Mouse (Mus musculus) cerebral cortex, adult 2 months (tissue): ENCODE results near the gene Art3.

ENCODE experiments used
- WGBS: fragments of 180-500 bp; shearing (Covaris S2); methylation state at CpG from one replicate; pipeline ENCODE4 v1.1.7; 2018; 5-methylcytosine and 5-hydroxymethylcytosine counted together

Art3 gene

GRCm38 (mm10) chr5:92331635-92332338, at the start of gene Art3:
Gene Art3 (plus strand): TSS chr5:92331827.
- WGBS, result 86% methylated on average over 17 of the region's 17 CpGs

- 63% methylated on average over 4 of the region's 4 CpGs for WGBS
Measured at GRCm38 (mm10) chr5:92282571-92282970, 49.1 kb upstream of the Art3 start.

- WGBS, result 77% methylated on average over 3 of the region's 3 CpGs
Measured at GRCm38 (mm10) chr5:92283107-92283506, 48.5 kb upstream of the Art3 start.

- 88% methylated on average over 6 of the region's 6 CpGs for WGBS
Measured at GRCm38 (mm10) chr5:92287840-92288239, 43.8 kb upstream of the Art3 start.

DNA sequence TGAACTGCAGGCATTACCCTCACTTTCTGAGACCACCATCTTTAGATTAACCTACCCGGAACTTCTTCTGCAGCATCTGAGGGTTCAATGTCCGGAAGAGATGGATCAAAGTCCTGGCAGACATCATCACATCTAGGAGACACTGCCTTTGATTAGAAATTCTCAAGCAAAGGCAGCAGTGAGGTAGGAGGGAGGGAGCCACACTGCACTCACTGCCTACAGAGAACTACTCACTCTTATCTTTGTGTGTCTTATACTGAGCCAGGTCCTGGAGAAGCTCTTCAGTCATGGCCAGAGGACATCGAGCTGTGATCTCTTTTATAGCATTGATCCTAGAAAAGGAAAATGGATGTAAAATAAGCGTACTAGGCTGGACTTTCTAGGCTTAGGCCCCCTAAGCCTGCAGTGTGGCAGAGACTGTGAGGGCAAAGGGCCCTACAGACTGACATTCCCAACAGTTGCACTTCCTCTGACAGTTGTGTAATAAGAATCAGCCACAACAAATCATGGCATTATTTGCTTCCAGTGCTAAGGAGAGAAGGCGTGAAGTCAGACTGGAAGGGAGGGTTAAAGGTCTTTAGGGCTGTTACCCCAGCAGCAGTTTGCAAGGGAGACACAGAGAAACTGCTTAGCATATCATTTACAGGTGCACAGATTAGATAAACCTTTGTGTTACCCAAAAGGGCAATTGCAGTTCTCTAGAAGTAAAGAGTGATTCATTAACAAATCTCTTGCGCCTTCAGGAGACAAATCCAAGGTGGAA, 39.8 kb upstream of the Art3 start:
- 96% methylated on average over 6 of the region's 6 CpGs for WGBS

- WGBS, result 69% methylated on average over 2 of the region's 2 CpGs
Measured at GRCm38 (mm10) chr5:92294525-92294924, 37.1 kb upstream of the Art3 start.

DNA sequence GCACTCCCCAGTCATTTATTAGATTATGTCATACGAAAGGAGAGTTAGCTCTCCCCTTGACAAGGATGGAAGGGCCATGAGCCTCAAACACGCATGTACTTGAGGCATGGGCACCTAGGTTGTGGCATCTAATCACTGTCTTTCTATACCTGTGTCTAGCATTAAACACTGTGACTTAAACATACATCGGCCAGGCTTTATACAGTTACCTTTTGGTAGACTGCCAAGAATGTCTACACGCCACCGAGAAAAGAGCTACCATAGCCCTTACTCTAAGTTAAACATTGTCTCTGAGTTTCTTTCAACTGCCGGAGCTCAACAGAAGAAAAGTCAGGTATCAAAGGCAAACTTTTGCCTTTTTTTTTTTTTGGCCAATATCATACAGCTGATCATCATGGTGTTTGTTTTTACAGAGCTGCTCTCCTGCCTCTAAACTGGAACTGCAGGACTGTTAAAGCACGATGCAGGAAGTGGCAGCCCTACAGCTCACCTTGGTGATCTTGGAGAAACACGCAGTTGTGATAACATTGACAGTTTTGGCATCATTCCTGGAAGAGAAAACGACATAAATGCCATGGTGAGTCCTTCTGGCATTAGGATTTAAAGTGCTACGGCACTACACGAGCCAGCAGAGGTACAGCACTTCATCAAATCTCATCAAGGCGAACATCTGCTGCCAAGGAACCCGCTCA, 29.3 kb upstream of the Art3 start:
- WGBS, result 73% methylated on average over 13 of the region's 13 CpGs

DNA sequence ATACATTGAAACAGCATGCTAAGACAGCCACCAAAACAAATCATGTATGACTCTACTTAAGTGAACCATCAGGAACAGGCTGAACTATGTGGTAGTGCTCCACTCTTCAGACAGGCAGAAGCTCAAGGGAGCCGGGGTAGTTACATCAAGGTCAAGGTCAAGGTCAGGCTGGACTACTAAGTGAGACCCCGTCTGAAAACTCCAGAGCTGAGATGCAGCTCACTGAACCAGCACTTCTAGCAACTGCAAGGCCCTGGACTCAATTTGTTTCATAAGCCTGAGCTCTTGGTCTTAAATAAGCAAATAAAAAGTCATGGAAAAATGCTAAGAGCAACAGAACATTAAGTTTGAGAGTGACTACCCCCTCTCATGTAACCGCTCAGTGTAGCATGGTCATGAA, 27.3 kb upstream of the Art3 start:
- WGBS, result 90% methylated on average over 3 of the region's 3 CpGs

- 3% methylated on average over 41 of the region's 41 CpGs for WGBS
Measured at GRCm38 (mm10) chr5:92309681-92310511, 21.7 kb upstream of the Art3 start, which contains the start of gene Sdad1. Gene Sdad1 (minus strand): TSS chr5:92310479.

DNA sequence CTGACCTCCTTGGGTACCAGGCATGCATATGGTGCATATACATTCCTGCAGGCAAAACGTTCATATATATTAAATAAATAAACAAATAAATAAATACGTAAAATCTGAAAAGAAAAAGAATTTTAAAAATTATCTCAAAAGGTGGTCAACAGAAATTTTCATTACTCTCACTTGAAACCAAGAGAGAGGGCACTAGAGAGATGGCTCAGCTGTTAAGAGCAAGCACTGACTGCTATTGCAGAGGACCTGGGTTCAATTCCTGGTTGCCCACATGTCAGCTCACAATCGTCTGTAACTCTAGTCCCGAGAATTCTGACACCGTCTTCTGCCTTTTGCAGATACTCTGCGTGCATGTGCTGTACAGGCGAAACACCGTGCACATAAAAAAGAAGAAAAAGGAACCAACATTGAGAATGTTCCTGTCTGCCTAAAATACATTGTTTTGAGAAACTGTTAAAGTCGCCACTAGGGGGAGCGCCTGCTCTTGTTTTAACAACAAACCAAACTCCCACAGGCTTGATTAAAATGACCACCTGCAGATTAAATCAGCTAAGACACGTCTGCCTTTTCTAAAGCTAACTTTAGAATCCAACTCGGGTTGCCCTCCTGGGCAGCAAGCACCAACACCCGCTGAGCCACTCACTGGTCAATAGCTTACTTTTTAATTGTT, 19.4 kb upstream of the Art3 start:
- 11% methylated on average over 13 of the region's 13 CpGs for WGBS

- 81% methylated on average over 7 of the region's 7 CpGs for WGBS
Measured at GRCm38 (mm10) chr5:92313776-92314175, 17.9 kb upstream of the Art3 start.

GRCm38 (mm10) chr5:92318119-92318518, 13.5 kb upstream of the Art3 start:
- 86% methylated on average over 7 of the region's 7 CpGs for WGBS

DNA sequence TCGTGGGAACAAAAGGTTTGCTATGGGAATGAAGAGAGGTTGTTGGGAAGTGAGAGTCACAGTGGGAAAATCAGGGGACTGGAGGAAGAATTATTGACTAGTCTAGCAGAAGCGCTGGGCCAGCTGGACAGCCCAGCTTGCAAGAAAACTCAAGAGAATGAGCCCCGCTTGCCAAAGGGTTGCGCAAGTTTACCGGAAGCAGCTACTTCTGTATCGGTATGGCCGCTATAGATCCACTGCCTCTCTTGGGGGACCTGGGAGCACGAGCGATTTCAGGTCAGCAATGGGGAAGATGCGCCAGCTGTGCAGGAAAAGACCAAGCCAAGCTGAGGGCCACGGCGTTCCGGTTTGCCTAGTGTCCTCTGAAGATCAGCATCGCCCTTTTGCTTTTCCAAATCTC, 13.0 kb upstream of the Art3 start:
- 87% methylated on average over 14 of the region's 14 CpGs for WGBS

DNA sequence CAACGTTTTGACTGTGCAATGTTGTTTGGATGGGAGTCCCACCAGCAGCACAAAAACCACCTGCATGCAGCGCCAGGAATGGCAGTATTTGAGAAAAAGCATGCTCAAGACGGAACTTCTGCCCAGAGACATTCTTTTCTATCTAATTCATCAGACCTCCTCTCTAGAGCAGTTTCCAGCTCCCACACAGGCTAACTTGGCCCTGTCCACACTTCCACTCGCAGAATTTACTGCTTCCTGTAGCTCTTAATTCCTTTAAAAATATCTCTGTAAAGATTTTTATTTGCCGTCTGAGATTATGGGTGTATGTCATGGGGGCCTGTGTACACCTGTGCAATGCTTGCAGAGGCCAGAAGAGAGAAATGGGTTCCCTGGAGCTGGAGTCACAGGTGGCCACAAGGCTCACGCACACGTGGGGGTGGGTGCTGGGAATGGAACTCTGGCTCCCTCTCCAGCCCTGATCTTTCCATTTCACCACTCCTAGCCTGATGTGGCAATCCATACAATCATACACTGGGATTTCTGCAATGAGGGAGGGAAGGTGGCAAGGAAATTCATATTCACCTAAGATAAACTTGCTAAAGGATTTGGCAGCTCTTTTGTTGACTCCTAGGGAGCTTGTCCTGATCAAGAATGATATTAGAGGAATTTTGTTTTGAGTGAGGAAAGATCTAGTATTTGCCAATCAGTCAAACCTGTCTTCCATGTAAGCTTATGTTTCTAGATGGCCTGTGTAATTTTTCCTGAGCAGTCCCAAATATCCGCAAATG, 9.8 kb upstream of the Art3 start:
- 68% methylated on average over 8 of the region's 8 CpGs for WGBS

DNA sequence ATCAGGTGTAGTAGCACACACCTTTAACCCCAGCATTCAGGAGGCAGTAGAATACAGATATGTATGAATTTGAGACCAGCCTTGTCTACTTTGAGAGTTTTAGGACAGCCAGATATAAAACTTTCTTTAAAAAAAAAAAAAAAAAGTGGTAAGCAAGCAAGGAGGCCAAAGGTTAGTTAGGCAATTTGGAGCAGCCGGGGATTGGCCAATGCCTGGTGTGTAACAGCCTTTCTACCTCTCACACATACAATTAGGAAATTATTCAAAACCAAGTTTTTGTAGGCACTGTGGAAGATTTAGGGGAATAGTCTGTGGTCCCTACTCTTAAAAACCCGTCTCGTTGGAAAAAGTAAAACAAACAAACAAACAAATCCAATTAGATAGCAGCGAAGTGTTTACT, 9.0 kb upstream of the Art3 start:
- 96% methylated on average over 4 of the region's 4 CpGs for whole genome bisulfite sequencing

DNA sequence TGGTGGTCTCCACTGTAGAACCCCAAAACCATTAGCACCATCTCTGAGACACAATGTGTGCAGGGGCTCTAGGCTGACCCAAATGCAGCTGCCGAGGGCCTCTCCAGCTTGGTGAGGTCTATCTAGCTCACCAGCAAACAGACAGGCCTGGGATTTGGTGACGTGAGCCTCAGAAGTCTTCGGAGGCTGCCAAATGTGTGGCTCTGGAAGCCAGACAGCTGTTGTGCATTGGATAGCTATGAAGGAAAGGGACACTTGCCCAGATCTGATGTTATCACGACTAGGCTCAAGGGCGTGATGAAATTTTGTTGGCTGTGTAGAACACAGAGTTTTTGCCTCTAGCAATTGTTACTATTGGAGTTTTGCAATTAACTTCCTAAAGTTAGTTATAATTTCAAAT, 8.4 kb upstream of the Art3 start:
- WGBS, result 70% methylated on average over 5 of the region's 5 CpGs

DNA sequence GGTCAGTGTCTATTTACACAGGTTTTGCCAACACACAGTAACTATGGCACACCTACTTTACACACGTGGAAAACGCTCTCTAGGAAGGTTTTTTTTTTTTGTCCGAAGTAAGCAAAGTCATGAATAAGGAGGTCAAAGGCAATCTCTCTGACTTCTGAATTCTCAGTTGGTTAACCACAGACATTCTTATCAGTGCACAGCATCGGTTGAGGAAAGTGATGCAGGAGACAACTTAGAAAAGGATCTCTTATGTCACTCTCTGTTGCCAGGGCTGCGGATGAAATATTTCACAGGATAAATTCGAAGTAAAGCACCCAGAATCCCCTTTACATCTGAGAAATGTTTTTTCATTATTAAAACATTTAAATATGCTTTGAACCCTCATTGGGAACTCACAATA, 4.3 kb upstream of the Art3 start:
- WGBS, result 84% methylated on average over 6 of the region's 6 CpGs

DNA sequence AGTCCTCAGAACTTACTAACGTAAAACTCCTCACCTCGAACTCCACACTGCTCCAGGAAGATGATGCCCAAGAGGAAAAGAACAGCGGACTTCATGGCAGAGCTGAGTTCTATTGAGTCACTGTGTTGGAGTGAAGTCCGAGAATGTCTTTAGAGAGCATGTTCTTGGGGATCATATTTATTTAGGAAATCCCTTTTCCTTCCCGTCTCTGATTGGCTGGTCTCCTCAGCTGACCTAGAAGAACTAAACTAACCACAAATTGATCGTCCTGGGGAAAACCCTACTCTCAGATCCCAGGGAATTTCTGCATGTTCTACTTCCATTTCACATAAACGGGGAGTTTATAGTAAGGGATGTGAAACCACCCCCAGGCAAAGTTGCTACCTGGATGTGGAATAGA, 3.7 kb upstream of the Art3 start, which contains the start of gene Cxcl9:
Cxcl9 (minus strand) TSS at position 151 of the 400 bp plus-strand sequence.
- WGBS, result 88% methylated on average over 7 of the region's 7 CpGs

DNA sequence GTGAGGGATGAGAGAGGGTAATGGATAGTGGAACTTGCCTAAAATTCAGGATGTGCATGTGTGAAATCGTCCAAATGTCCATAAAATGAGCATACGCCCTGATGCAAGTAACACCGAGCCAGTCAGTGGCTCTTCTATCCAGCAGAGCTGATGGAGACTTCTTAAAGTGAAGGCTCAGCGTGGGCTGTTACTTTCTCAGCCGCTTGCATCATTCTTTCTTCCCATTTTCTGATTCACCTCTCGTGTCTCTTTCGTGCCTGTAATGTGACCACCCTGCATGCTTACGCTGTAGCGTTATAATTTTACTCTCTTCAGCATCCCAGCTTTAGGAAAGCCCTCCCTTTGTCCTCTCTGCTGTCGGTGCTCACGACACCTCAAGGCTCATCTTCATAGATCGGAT, 505 bp upstream of the Art3 start:
- 89% methylated on average over 12 of the region's 12 CpGs for WGBS

DNA sequence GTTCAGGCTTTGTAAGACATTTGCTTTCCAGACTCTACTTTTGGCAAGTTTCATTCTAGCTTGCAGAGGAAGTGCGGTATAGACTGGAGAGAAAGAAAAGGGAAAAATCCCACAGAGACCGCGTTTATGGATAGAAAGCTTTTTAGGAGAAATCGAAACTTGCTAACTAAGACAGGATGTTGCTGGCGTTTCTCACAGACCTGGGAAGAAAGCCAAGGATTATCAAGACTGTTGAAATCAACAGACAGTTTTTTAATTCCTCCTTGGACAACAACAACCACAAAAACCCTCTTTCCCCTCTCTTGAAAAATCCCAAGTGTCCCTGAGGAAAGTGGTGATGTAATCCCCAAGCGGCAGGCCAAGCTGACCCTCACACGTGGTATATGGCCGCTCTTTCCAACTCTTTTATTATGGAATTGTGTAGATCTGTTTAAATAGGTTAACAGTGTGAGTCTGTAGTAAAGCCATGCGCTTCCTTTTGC, 773 bp downstream of the Art3 start:
- WGBS, result 11% methylated on average over 9 of the region's 9 CpGs
